In the genomic region with DNA sequence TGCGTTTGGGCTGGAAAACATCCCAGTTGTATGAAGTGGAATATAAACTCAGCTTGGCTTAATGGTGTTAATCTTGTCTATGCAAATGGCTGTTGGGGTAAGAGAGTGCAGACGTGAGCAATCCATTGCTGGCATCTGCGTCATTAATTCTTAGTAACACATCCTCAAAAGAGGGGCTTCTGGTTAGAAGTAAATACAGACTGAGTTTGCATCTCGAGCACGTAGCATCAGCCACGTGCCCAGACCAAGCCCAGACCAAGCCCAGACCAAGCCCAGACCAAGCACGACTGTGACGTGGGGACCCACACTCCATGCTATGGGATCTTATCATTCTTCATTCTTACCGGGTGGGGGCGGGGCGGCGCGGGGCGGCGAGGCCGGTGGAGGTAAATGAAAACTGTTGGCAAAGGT, we compare ENCODE assay signal across 12 mouse cellular contexts. TPM values are rescaled to one million over a fixed set of nuclear protein-coding genes. Genes with fewer than 3 reads are reported as not detected.
DNase-seq lines count a peak whose midpoint lies in the region; ATAC-seq lines count a peak whose summit lies in the region.
"Had no signal": no experiment of that assay in that cellular context is flagged by ENCODE, and none has a peak within 500 bp of the region (broad histone marks: within the 10 kb centered on the region; RNA-seq: fewer than 3 reads in every experiment).

No protein-coding gene starts in this region.

- H3K4me3 ChIP-seq in heart, embryonic 13.5 days = peak overlapping the region; percentile 16
- H3K4me3 ChIP-seq in hindbrain, embryonic 14.5 days (replicated peaks; ENCODE audit: low read length) = no peak overlapping the region
- H3K4me3 ChIP-seq in midbrain, embryonic 12.5 days = no peak overlapping the region
- H3K4me3 ChIP-seq: myocyte had no signal

- no peak for DNase-seq in heart, postnatal 36 days
- DNase-seq in R1 (ENCODE audit: low read depth, low spot score) = peak; percentile 57
- DNase-seq in hindbrain, embryonic 14.5 days (ENCODE audit: low spot score) = no peak
- DNase-seq in adrenal gland, postnatal 4 days (ENCODE audit: low spot score in 2 of 2) = no peak
- DNase-seq in yolk sac, embryonic 10.5 days (ENCODE audit: low spot score) = no peak
- no peak for DNase-seq in urinary bladder, adult 2 months (ENCODE audit: low spot score)
- DNase-seq: cerebellum, postnatal 10 days; kidney, adult 8-10 months; left cerebral cortex, postnatal 4 days had no signal

- H3K9me3 ChIP-seq in heart, embryonic 13.5 days = no peaks in the 10 kb centered on the region
- H3K9me3 ChIP-seq in hindbrain, embryonic 14.5 days (ENCODE audit: control insufficient read depth, low read length) = no peaks in the 10 kb centered on the region
- H3K9me3 ChIP-seq in midbrain, embryonic 12.5 days = no peaks in the 10 kb centered on the region

- 14% methylated on average over 16 of the region's 16 CpGs for WGBS in heart, embryonic 13.5 days
- WGBS in hindbrain, embryonic 14.5 days = 23% methylated on average over 16 of the region's 16 CpGs
- 23% methylated on average over 16 of the region's 16 CpGs for WGBS in midbrain, embryonic 12.5 days

- intact Hi-C loops in heart, postnatal 36 days (cut with DNase I) = loop anchor here (10.0 kb wide), 1 partner anchor 476 kb away; no protein-coding TSS in a partner anchor

- peak overlapping the region; percentile 52 for H3K9ac ChIP-seq in heart, embryonic 13.5 days
- no peak overlapping the region for H3K9ac ChIP-seq in hindbrain, embryonic 14.5 days
- no peak overlapping the region for H3K9ac ChIP-seq in midbrain, embryonic 12.5 days (replicated peaks)

- H3K4me2 ChIP-seq in heart, embryonic 13.5 days = peak overlapping the region; percentile 58
- H3K4me2 ChIP-seq in hindbrain, embryonic 14.5 days (replicated peaks) = peak overlapping the region; percentile 17
- 0 out of 2 replicates have a peak overlapping the region, but pooled peaks have one; percentile 15 for H3K4me2 ChIP-seq in midbrain, embryonic 12.5 days (replicated peaks)

- H3K4me1 ChIP-seq in heart, embryonic 13.5 days = peaks cover 41% of the 10 kb centered on the region
- peaks cover 28% of the 10 kb centered on the region for H3K4me1 ChIP-seq in hindbrain, embryonic 14.5 days (replicated peaks; ENCODE audit: control insufficient read depth, insufficient read depth, low read length)
- peaks cover 27% of the 10 kb centered on the region for H3K4me1 ChIP-seq in midbrain, embryonic 12.5 days

- ATAC-seq in heart, embryonic 13.5 days (ENCODE audit: extremely low read depth, insufficient number of reproducible peaks, low FRiP score, low TSS enrichment) = no peak
- no peak for ATAC-seq in hindbrain, embryonic 14.5 days (ENCODE audit: low FRiP score)
- no peak for ATAC-seq in midbrain, embryonic 12.5 days (ENCODE audit: low FRiP score, low read depth)

- H3K27me3 ChIP-seq in heart, embryonic 13.5 days (replicated peaks) = no peaks in the 10 kb centered on the region
- H3K27me3 ChIP-seq in hindbrain, embryonic 14.5 days (ENCODE audit: control insufficient read depth, insufficient read depth, low read length) = no peaks in the 10 kb centered on the region
- H3K27me3 ChIP-seq in midbrain, embryonic 12.5 days = peaks cover 15% of the 10 kb centered on the region

- peaks cover 24% of the 10 kb centered on the region for H3K36me3 ChIP-seq in heart, embryonic 13.5 days
- no peaks in the 10 kb centered on the region for H3K36me3 ChIP-seq in hindbrain, embryonic 14.5 days (replicated peaks; ENCODE audit: control insufficient read depth, insufficient read depth)
- no peaks in the 10 kb centered on the region for H3K36me3 ChIP-seq in midbrain, embryonic 12.5 days

- no peak overlapping the region for H3K27ac ChIP-seq in heart, embryonic 13.5 days (replicated peaks)
- H3K27ac ChIP-seq in hindbrain, embryonic 14.5 days = 0 out of 2 replicates have a peak overlapping the region, but pooled peaks have one; percentile 51
- H3K27ac ChIP-seq in midbrain, embryonic 12.5 days (replicated peaks) = peak overlapping the region; percentile 58

RNA-seq across cellular contexts. Expression of a gene that starts 7.2 kb away (rescaled TPM):
- polyA plus RNA-seq in heart, embryonic 13.5 days (2015; fragmentation: Nextera tagmentation; extraction: Ambion mirVana) = 12.7 and 15.5 TPM in 2 replicates
- total RNA-seq in heart, postnatal 36 days (2021) = 100 to 1,000 TPM; 110 to 142 TPM
- 4.1 and 5.1 TPM in 2 replicates for polyA plus RNA-seq in hindbrain, embryonic 14.5 days (2014; fragmentation: Nextera tagmentation; extraction: Ambion mirVana)
- 5.9 and 6.5 TPM in 2 replicates for polyA plus RNA-seq in midbrain, embryonic 12.5 days (2016; fragmentation: Nextera tagmentation; extraction: Ambion mirVana)
- total RNA-seq in adrenal gland, postnatal 4 days (2021) = 10 to 100 TPM; 44.6 to 45.9 TPM
- 5.7 and 7.6 TPM in 2 replicates for polyA plus RNA-seq in urinary bladder, adult 2 months (2012; rRNA removed)

RNA-seq across cellular contexts. Expression of a gene that starts 47.0 kb away (rescaled TPM):
- polyA plus RNA-seq in heart, embryonic 13.5 days (2015; fragmentation: Nextera tagmentation; extraction: Ambion mirVana) = 103 and 117 TPM in 2 replicates
- 100 to 1,000 TPM; 270 to 286 TPM for total RNA-seq in heart, postnatal 36 days (2021)
- polyA plus RNA-seq in hindbrain, embryonic 14.5 days (2014; fragmentation: Nextera tagmentation; extraction: Ambion mirVana) = 56.3 and 56.7 TPM in 2 replicates
- 86.8 and 99.4 TPM in 2 replicates for polyA plus RNA-seq in midbrain, embryonic 12.5 days (2016; fragmentation: Nextera tagmentation; extraction: Ambion mirVana)
- 100 to 1,000 TPM; 159 to 160 TPM for total RNA-seq in adrenal gland, postnatal 4 days (2021)
- polyA plus RNA-seq in urinary bladder, adult 2 months (2012; rRNA removed) = 15.2 and 28.2 TPM in 2 replicates
